Mouse (Mus musculus) lung, embryonic 16.5 days (tissue): ENCODE measurements around the gene Unc5c. TPM values are rescaled to one million over a fixed set of nuclear protein-coding genes. Genes with fewer than 3 reads are reported as not detected.

Experiments used
- ATAC-seq: fragments of 200-750 bp; cut with Nextera tagmentation; 2 replicates; pipeline ENCODE4 v1.8.0; 2017; ENCODE audit warnings: low read depth, mild to moderate bottlenecking, moderate library complexity
- H3K27ac ChIP-seq: fragments of 300-500 bp; sonication (generic); 2 replicates; pipeline ENCODE4 v1.5.1; 2014; ENCODE audit warnings: mild to moderate bottlenecking, control low read depth, low read length
- H3K27me3 ChIP-seq: fragments of 300-500 bp; sonication (generic); 2 replicates; pipeline ENCODE4 v1.6.1; 2014; ENCODE audit warnings: low read depth, low read length, mixed read lengths; ENCODE audit not compliant: control insufficient read depth, insufficient read depth
- H3K36me3 ChIP-seq: fragments of 300-500 bp; sonication (generic); 2 replicates; pipeline ENCODE4 v1.6.1; 2014; ENCODE audit warnings: low read length; ENCODE audit not compliant: control insufficient read depth, insufficient read depth
- H3K4me1 ChIP-seq: fragments of 300-500 bp; sonication (generic); replicated peaks from 2 replicates; pipeline ENCODE4 v1.6.1; 2014; ENCODE audit warnings: low read length, mixed read lengths; ENCODE audit not compliant: control insufficient read depth, insufficient read depth
- H3K4me2 ChIP-seq: fragments of 300-500 bp; sonication (generic); 2 replicates; pipeline ENCODE4 v1.6.1; 2014; ENCODE audit warnings: low read depth, low read length, control low read depth
- H3K4me3 ChIP-seq: fragments of 300-500 bp; sonication (generic); 2 replicates; pipeline ENCODE4 v1.5.1; 2014; ENCODE audit warnings: mild to moderate bottlenecking, low read length, control low read depth
- H3K9ac ChIP-seq: fragments of 300-500 bp; sonication (generic); 2 replicates; pipeline ENCODE4 v1.6.1; 2014; ENCODE audit warnings: low read length, control low read depth
- H3K9me3 ChIP-seq: fragments of 300-500 bp; sonication (generic); 2 replicates; pipeline ENCODE4 v1.6.1; 2016; ENCODE audit warnings: low read length; ENCODE audit not compliant: control insufficient read depth
- WGBS: fragments of 180-500 bp; shearing (Covaris S2); extraction: QIAGEN DNeasy Blood & Tissue Kit; methylation state at CpG from one replicate; pipeline ENCODE4 v1.1.7; 2014; 5-methylcytosine and 5-hydroxymethylcytosine counted together
- polyA plus RNA-seq: library from polyadenylated mRNA; unstranded; fragments of >200 nt; fragmentation: Nextera tagmentation; extraction: Ambion mirVana; gene quantifications from 2 replicates; pipeline ENCODE4 v1.2.1, GENCODE M21; 2015

Gene Unc5c
- polyA plus RNA-seq, 1 experiment from 2014 or later, result 16.6 TPM

DNA sequence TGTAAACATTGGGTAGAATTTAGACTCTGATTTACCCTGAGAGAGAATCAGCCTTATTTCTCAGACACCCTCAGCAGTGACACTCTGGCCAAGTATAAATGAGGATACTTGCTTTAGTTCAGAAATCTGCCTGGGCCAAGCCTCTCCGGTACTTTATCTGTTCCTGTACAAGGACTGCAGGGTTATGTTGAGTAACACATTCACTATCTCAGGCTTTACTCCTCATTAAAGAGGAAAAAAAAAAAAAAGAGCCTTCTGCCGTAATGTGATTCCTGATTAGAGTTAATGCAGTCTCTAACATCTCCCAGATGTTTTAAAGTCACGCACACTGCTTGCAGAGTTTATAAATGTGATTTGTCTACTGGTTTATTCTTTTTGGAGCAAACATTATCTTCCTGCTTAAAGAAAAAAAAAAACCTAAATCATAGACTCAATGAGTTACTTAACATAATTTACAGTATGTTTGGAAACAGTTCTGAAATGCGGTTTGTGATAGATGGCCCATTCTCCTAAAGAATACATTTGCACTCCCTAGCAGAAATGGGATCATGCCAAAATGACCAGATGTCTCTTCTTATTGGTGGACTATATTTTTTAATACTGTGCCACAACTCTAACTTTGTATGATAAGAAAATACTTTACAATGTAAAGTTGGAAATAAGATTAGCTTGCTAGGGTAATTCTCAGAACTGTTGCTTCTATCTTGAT is 33.5 kb downstream of the Unc5c start:
- H3K4me1 ChIP-seq, result no peaks in the 10 kb centered on the region; the same call in 1 of the 2 replicates
- 26% methylated on average over 4 of the region's 4 CpGs for whole genome bisulfite sequencing
- no peak overlapping the region for H3K9ac ChIP-seq
- H3K27ac ChIP-seq, result no peak overlapping the region
- no peak overlapping the region for H3K4me3 ChIP-seq
- H3K9me3 ChIP-seq, result no peaks in the 10 kb centered on the region
- H3K36me3 ChIP-seq, result no peaks in the 10 kb centered on the region
- peak; percentile 98 for ATAC-seq
- no peak overlapping the region for H3K4me2 ChIP-seq
- no peaks in the 10 kb centered on the region for H3K27me3 ChIP-seq

DNA sequence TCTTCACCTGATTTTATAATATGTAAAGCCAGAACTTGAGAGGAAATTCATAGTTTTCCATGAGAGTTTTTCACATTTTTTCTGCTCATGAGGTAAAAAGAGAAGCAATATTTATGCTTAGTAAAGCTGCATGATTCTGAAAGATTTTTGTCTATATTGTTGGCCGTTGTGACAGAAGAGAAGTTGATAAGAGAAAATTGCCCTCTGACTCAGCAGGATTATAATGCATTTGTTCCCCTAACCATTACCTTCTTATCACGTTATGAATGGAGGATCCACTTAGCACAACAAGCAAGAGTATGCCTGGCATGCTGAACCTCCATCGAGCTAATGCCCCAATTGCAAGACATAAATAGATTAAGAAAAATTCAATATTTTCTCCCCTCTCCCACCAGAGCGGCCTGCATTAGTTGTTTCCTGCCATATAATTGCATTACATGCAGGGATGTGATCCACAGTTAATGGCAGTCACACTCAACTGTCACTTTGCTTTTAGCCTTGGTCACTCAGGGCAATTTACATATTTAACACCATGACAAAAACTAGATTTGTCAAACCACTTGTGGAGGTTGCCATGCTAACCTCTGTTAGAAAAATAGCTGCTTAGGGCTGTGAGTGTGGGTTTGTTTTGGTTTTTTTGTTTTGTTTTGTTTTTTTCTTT is 37.0 kb downstream of the Unc5c start:
- H3K9ac ChIP-seq, result no peak overlapping the region
- no peaks in the 10 kb centered on the region for H3K36me3 ChIP-seq
- no peak overlapping the region for H3K4me2 ChIP-seq
- no peaks in the 10 kb centered on the region; the same call in 1 of the 2 replicates for H3K4me1 ChIP-seq
- H3K9me3 ChIP-seq, result no peaks in the 10 kb centered on the region
- ATAC-seq, result no peak
- H3K4me3 ChIP-seq, result no peak overlapping the region
- 41% methylated on average over 4 of the region's 4 CpGs for WGBS
- H3K27ac ChIP-seq, result no peak overlapping the region
- H3K27me3 ChIP-seq, result no peaks in the 10 kb centered on the region

DNA sequence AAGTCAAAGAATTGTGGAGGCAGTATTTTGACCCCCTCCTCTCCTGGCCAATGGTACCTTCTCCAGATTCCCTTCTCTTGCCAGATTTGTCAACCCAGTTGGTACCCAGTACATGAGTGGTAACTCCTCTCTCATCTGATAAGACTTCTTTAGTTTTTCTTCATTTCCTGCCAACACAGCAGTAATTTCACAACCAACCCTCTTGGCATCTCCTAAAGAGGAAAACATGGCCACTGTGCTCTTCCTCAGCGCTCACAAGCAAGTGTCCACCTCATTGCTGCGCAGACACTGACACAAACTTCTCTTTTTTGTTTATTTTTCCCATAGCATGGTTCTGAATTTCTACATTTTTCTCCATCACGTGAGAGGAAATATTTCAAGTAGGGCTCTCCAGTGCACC is 38.3 kb downstream of the Unc5c start:
- no peaks in the 10 kb centered on the region for H3K27me3 ChIP-seq
- H3K27ac ChIP-seq, result no peak overlapping the region
- no peak overlapping the region for H3K4me2 ChIP-seq
- H3K9me3 ChIP-seq, result no peaks in the 10 kb centered on the region
- no peak overlapping the region for H3K9ac ChIP-seq
- WGBS, result 55% methylated on average over 3 of the region's 3 CpGs
- H3K36me3 ChIP-seq, result no peaks in the 10 kb centered on the region
- ATAC-seq, result no peak
- no peak overlapping the region for H3K4me3 ChIP-seq
- no peaks in the 10 kb centered on the region; the same call in 1 of the 2 replicates for H3K4me1 ChIP-seq

DNA sequence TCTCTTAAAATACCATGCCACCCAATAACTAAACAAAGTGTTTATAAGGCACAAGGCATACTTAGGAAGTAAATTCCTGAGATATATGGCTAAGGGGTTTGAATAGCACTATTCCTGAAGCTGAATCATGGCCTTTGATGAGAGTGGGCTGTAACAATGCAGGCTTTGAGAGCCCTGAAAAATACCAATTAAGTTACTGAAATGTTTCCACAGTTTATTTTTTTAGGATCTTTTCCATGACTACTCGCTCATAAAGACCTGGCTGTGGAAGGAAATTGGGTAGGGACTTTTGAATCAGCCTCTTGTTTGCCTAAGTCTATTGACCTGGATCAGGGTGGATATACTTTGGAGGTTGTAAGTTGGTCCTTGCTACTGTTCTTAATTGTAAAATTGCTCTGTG is 44.8 kb downstream of the Unc5c start:
- no peak for ATAC-seq
- no peaks in the 10 kb centered on the region for H3K36me3 ChIP-seq
- no peak overlapping the region for H3K4me2 ChIP-seq
- H3K9ac ChIP-seq, result no peak overlapping the region
- no peaks in the 10 kb centered on the region for H3K27me3 ChIP-seq
- no peaks in the 10 kb centered on the region for H3K9me3 ChIP-seq
- H3K27ac ChIP-seq, result no peak overlapping the region
- WGBS, result 57% methylated on average over 1 of the region's 1 CpGs
- no peaks in the 10 kb centered on the region for H3K4me1 ChIP-seq
- H3K4me3 ChIP-seq, result no peak overlapping the region

DNA sequence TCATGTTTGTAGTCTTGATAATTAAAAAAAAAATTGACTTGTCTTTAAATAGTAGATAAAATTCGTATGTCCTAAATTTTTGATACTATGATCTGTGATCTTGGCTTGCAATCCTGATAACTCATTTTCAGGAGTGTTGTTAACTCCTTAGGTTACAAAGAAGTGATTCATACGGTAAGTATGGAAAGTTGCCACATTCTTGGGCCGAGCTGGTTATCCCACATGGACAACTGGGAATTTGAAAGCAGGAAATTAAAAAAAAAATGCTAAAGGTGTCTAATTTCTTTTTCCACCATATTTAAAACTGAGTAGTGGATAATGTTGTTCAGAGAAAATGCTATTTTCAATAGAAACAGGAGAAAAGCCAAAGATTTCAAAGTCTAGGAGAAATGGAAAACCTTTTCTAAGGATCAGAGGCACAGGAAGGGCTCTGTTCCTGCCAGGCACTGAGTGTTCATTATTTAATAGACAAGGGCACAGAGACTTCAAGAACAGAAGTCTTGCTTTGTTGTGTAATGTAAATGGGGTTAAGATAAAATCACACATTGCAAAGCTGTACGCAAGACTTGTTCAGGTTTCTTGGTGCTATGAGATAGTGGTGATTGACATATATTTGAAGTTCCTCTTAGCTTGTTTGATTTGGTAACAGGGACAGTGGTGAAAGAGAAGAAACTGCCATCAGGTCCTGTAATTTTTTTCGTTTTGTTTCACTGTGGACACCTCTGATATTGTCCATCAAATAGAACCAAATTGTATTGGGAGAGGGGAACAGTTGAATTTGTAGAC is 46.4 kb downstream of the Unc5c start:
- Histone ChIP-seq H3K9me3 (no peaks in the 10 kb centered on the region), H3K27me3 (no peaks in the 10 kb centered on the region), H3K4me3 (no peak overlapping the region), H3K4me1 (no peaks in the 10 kb centered on the region), H3K9ac (no peak overlapping the region), H3K27ac (no peak overlapping the region), H3K36me3 (no peaks in the 10 kb centered on the region), H3K4me2 (no peak overlapping the region)
- WGBS, result 46% methylated on average over 5 of the region's 5 CpGs
- no peak for ATAC-seq

DNA sequence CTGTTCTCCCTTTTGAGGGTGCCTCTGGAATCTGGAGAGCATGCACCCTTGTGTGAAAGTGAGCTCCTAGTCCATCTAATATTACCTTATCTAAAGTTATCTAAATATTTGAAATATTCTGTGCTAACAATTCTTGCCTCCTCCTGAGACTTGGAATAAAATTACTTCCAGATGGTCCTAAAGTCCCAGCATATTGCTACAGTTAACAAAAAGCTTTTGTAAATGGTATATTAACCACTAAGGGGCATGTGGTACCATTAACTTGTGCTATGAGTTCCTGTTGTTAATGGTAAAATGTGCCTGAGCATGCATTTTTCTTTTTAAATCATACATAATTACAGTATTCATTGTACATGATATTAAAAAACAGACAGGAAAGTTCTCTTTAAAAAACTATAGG is 63.7 kb downstream of the Unc5c start:
- Histone ChIP-seq H3K9ac (no peak overlapping the region), H3K4me1 (no peaks in the 10 kb centered on the region), H3K27me3 (no peaks in the 10 kb centered on the region), H3K9me3 (no peaks in the 10 kb centered on the region), H3K4me2 (no peak overlapping the region), H3K36me3 (no peaks in the 10 kb centered on the region), H3K27ac (no peak overlapping the region), H3K4me3 (no peak overlapping the region)
- no peak for ATAC-seq

DNA sequence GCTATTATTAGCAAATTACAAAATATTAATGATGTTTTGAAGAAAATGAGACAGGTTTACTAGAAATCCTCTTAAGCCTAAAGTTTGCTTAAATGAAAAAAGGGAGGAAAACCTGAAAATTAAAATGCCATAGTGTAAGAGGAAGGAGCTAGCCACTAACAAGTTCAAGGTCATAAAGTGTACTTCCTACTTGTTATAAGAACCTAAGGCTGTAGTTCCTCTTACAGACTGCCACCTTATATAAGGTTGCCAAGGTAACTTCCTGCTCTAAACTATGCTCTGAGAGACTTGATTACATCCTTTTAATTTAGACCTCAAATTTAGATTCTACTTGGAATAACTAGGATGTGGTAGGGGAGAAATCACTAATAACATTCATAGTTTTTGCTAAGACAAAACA is 64.6 kb downstream of the Unc5c start:
- H3K4me1 ChIP-seq, result no peaks in the 10 kb centered on the region
- no peaks in the 10 kb centered on the region for H3K36me3 ChIP-seq
- H3K9ac ChIP-seq, result no peak overlapping the region
- ATAC-seq, result no peak
- no peaks in the 10 kb centered on the region for H3K9me3 ChIP-seq
- H3K4me3 ChIP-seq, result no peak overlapping the region
- no peak overlapping the region for H3K27ac ChIP-seq
- H3K27me3 ChIP-seq, result no peaks in the 10 kb centered on the region
- no peak overlapping the region for H3K4me2 ChIP-seq

DNA sequence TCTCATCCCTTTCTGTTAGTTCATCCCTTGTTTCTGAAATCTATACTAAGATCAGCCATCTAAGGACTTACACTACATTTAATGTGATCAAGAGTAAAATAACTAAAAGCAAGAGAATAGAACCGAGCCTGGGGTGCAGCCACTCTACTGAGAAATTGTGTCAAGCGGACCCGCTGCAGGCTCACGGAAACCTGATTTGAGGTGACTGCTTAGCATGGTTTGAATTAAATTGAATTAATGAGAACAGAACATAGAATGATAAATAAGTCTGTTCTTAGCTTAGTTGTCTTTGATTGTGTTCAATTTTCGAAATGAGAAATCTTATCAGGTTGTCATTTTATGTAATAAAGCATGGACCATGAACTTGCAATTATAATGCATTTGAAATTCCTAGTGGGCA is 68.8 kb downstream of the Unc5c start:
- Histone ChIP-seq H3K4me3 (no peak overlapping the region), H3K36me3 (no peaks in the 10 kb centered on the region), H3K27ac (no peak overlapping the region), H3K4me1 (no peaks in the 10 kb centered on the region), H3K4me2 (no peak overlapping the region), H3K9ac (no peak overlapping the region), H3K9me3 (no peaks in the 10 kb centered on the region), H3K27me3 (no peaks in the 10 kb centered on the region)
- no peak for ATAC-seq
- WGBS, result 87% methylated on average over 5 of the region's 5 CpGs

DNA sequence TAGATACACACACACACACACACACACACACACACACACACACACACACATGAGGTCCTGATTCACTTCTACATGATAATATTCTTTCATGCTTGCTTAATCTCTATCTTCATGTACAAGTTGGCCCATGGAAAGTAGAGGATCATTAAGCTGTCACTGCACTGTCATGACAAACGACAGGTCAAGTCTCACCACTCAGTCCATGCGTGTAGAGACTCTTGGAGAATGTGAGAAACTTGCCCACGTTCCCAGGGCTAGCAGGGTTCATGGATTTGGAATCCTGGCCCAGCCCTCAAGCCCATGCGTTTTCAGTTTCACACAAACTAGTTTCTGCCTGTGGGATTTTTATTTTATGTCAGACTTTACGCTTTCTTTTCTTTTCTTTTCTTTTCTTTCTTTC is 71.8 kb downstream of the Unc5c start:
- 48% methylated on average over 5 of the region's 5 CpGs for WGBS
- no peak overlapping the region for H3K27ac ChIP-seq
- no peak for ATAC-seq

More for the DNA sequence above, 71.8 kb downstream of the Unc5c start:
- no peaks in the 10 kb centered on the region for H3K4me1 ChIP-seq
- H3K9me3 ChIP-seq, result no peaks in the 10 kb centered on the region
- H3K9ac ChIP-seq, result no peak overlapping the region
- no peak overlapping the region for H3K4me2 ChIP-seq
- no peak overlapping the region for H3K4me3 ChIP-seq
- H3K27me3 ChIP-seq, result no peaks in the 10 kb centered on the region
- no peaks in the 10 kb centered on the region for H3K36me3 ChIP-seq
